Mouse (Mus musculus): ENCODE measurements around the gene Slc41a2.

Gene Slc41a2

GRCm38 (mm10) chr10:83181831-83182572 lies 155.7 kb downstream of the Slc41a2 start:
- DNase-seq = no peak
